Mouse (Mus musculus) ES-Bruce4 (cell line): Measurements from ENCODE around the gene Phlpp1. TPM values are rescaled to one million over a fixed set of nuclear protein-coding genes. Genes with fewer than 3 reads are reported as not detected.
"Not testable (repeated sequence)": the region's sequence is repeated elsewhere in the genome, so short reads cannot be mapped to it uniquely, and the experiment has no call there.

ENCODE experiments used
- H3K27ac ChIP-seq: 2 replicates; pipeline ENCODE4 v1.5.1; 2012; ENCODE audit warnings: low read length, inconsistent platforms; ENCODE audit not compliant: insufficient read depth
- H3K27me3 ChIP-seq: 2 replicates; pipeline ENCODE4 v1.6.1; 2012; ENCODE audit warnings: mild to moderate bottlenecking, low read length, inconsistent platforms; ENCODE audit not compliant: control insufficient read depth, poor library complexity, insufficient read depth, severe bottlenecking
- H3K36me3 ChIP-seq: 2 replicates; pipeline ENCODE4 v1.6.1; 2012; ENCODE audit warnings: inconsistent platforms, mild to moderate bottlenecking, low read length, moderate library complexity; ENCODE audit not compliant: control insufficient read depth, poor library complexity, insufficient read depth, severe bottlenecking
- H3K4me1 ChIP-seq: one replicate; pipeline ENCODE4 v1.8.1; 2011; ENCODE audit warnings: low read length; ENCODE audit not compliant: control insufficient read depth, insufficient read depth
- H3K4me3 ChIP-seq: 2 replicates; pipeline ENCODE4 v1.5.1; 2011; ENCODE audit warnings: low read depth, mild to moderate bottlenecking, low read length
- H3K9ac ChIP-seq: 2 replicates; pipeline ENCODE4 v1.6.1; 2012; ENCODE audit warnings: low read depth, mild to moderate bottlenecking, inconsistent platforms; ENCODE audit not compliant: poor library complexity, severe bottlenecking
- H3K9me3 ChIP-seq: replicated peaks from 2 replicates; pipeline ENCODE4 v1.6.1; 2012; ENCODE audit warnings: mild to moderate bottlenecking, low read length, inconsistent platforms; ENCODE audit not compliant: control insufficient read depth, poor library complexity, insufficient read depth, severe bottlenecking
- CTCF ChIP-seq: IDR thresholded peaks from one replicate; pipeline ENCODE4 v1.8.1; 2011; ENCODE audit warnings: low read depth, low read length
- EP300 ChIP-seq: IDR thresholded peaks from 2 replicates; pipeline ENCODE4 v1.6.1; 2011; ENCODE audit warnings: low read depth, low read length; ENCODE audit not compliant: insufficient read depth
- POLR2A ChIP-seq: IDR thresholded peaks from one replicate; pipeline ENCODE4 v1.8.1; 2011; ENCODE audit warnings: low read length; ENCODE audit not compliant: insufficient read depth
- polyA plus RNA-seq: library from polyadenylated mRNA; stranded (reverse); fragments of >200 nt; gene quantifications from 2 replicates; pipeline ENCODE4 v1.2.4, GENCODE M21; 2011; ENCODE audit warnings: low read depth; ENCODE audit not compliant: missing spikeins, insufficient read depth, insufficient read length

The Phlpp1 gene
- polyA plus RNA-seq, 1 experiment = 13.4 TPM

DNA sequence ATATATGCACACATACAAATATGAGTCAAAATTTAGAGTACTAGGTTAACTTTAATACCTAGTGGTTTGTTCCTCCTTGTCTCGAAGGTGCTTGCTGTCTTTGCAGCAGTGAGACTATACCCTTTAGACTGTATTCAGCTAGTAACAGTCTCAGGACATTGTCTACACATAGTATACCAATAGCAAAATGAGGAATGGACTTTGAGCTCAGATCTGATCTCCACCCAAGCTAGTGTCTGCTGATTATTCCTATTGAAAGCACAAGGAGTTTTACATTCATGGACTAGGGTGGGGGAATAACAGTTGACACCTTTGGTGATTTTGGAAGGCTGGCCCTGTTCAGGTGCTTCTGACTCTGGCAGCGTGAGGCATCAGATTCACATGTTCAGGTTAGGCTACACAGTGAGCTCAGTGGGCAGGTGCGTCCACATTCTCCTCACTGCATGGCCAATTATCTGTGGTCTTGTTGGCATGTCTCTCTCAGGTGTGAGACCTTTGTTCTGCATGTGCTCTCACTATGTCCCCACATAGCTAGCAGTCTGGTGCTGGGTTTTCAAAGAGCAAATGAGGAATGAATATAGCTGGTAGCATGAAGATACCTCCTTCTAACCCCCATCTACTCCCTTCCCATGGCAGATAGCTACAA lies 138.0 kb downstream of the Phlpp1 start:
- Histone ChIP-seq H3K9me3 (no peaks in the 10 kb centered on the region), H3K9ac (no peak overlapping the region), H3K4me3 (no peak overlapping the region), H3K36me3 (no peaks in the 10 kb centered on the region), H3K4me1 (no peaks in the 10 kb centered on the region), H3K27me3 (no peaks in the 10 kb centered on the region), H3K27ac (no peak overlapping the region)
- TF ChIP-seq POLR2A (no peak), CTCF (no peak)

DNA sequence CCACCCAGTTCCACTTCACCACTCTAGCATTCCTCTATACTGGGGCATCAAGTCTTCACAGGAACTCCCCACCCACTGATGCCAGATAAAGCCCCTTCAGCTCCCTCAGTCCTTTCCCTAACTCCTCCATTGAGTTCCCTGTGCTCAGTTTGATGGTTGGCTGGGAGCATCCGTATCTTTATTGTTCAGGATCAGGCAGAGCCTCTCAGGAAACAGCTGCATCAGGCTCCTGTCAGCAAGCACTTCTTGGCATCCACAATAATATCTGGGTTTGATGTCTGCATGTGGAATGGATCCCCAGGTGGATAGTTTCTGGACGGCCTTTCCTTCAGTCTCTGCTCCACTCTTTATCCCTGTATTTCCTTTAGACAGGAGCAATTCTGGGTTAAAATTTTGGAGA lies 138.7 kb downstream of the Phlpp1 start:
- Histone ChIP-seq H3K36me3 (no peaks in the 10 kb centered on the region), H3K27ac (no peak overlapping the region), H3K4me1 (no peaks in the 10 kb centered on the region), H3K4me3 (no peak overlapping the region), H3K9me3 (no peaks in the 10 kb centered on the region), H3K9ac (no peak overlapping the region), H3K27me3 (no peaks in the 10 kb centered on the region)
- TF ChIP-seq EP300 (no peak), CTCF (no peak), POLR2A (no peak)

DNA sequence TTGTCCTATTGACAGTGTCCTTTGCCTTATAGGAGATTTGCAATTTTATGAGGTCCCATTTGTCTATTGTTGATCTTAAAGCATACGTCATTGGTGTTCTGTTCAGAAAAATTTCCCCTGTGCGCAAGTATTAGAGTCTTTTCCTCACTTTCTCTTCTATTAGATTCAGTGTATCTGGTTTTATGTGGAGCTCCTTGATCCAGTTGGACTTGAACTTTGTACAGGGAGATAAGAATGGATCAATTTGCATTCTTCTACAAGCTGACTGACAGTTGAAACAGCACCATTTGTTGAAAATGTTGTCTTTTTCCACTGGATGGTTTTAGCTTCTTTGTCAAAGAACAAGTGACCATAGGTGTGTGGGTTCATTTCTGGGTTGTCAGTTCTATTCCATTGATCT lies 140.3 kb downstream of the Phlpp1 start:
- H3K9ac ChIP-seq, H3K9me3 ChIP-seq, H3K4me1 ChIP-seq: not testable (repeated sequence)

DNA sequence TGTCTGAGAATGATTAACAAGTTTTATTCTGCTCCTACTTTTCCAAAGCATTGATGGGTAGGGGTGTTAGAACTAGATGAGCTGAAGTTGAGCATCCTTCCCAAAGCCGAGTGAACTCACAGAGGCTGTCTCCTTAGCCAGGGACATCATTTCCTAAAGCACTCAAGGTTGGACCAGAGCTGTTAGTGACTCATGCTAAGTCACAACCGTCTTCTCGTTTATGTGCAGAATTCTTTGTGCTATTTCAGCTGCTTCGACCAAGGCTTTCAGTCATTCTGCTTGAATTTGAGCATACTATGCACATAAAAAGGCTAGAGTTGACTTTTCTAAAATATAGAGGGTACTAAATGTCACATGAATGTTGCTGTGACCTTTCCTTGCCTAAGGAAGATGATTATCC lies 142.9 kb downstream of the Phlpp1 start:
- Histone ChIP-seq H3K27ac (no peak overlapping the region), H3K27me3 (no peaks in the 10 kb centered on the region), H3K36me3 (no peaks in the 10 kb centered on the region), H3K9me3 (no peaks in the 10 kb centered on the region), H3K4me3 (no peak overlapping the region), H3K9ac (no peak overlapping the region), H3K4me1 (no peaks in the 10 kb centered on the region)
- TF ChIP-seq EP300 (no peak), POLR2A (no peak), CTCF (no peak)

More for the DNA sequence above, 140.3 kb downstream of the Phlpp1 start:
- H3K36me3 ChIP-seq, H3K4me3 ChIP-seq, H3K27me3 ChIP-seq, H3K27ac ChIP-seq: not testable (repeated sequence)

DNA sequence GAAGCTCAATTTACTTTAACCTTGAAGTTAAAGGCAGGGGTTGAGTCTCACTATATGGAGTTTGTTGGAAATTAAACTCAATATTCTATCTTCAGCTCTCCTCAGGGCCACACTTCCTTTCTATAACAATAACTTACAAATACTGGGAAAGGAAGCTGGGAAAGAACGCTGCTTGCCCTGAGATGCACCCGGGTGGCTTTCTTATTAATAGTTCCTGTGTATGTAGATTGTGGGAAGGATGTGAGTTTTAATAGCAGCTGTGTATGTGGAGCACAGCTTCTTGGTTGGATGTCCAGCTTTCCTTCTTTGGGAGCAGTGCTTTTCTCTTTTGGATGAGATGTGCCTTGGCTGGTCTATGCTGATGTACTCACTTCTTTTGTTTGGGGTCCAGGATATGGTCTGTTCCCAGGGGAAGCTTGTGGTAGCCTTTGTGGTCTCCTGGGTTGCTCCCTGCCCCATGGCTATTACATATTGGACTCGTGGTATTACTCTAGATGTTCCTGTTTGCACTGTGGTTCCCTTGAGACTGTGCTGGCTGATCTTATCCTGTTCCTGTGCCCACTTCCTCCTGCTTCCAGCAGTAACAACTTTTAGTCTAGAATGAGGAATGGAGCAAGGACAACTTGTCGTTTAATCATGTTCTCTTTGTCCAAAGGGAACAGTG lies 145.2 kb downstream of the Phlpp1 start:
- TF ChIP-seq POLR2A (no peak), EP300 (no peak), CTCF (no peak)
- Histone ChIP-seq H3K27me3 (no peaks in the 10 kb centered on the region), H3K36me3 (no peaks in the 10 kb centered on the region), H3K27ac (no peak overlapping the region), H3K4me1 (no peaks in the 10 kb centered on the region), H3K9me3 (no peaks in the 10 kb centered on the region), H3K4me3 (no peak overlapping the region), H3K9ac (no peak overlapping the region)

DNA sequence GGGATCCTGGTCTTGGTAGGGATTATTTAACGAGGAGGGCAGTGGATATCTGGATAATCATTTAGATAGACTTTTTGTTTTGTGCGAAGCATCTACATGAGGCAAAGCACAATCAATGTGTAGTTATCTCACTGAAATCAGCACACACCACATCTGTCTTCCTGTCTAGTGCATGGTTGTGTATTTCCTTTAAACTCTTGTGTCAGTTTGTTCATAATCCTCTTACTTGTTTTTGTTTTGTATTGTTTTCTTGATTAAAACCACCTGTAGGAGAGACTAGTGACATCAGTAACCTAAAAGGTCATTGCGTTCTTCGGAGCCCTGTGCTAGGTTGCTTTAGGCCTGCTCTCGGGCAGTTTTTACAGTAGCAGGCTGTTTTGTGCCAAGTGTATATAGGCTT lies 146.8 kb downstream of the Phlpp1 start:
- Histone ChIP-seq H3K36me3 (no peaks in the 10 kb centered on the region), H3K27me3 (no peaks in the 10 kb centered on the region), H3K9ac (no peak overlapping the region), H3K4me1 (no peaks in the 10 kb centered on the region), H3K27ac (no peak overlapping the region), H3K9me3 (no peaks in the 10 kb centered on the region), H3K4me3 (no peak overlapping the region)
- TF ChIP-seq CTCF (no peak), EP300 (no peak), POLR2A (no peak)
